Mouse (Mus musculus) hindbrain, embryonic 11.5 days (tissue): Measurements from ENCODE around the gene Abcb10. TPM values are rescaled to one million over a fixed set of nuclear protein-coding genes. Genes with fewer than 3 reads are reported as not detected.

Experiments
- ATAC-seq: fragments of 200-750 bp; cut with Nextera tagmentation; 2 replicates; pipeline ENCODE4 v1.8.0; 2017; ENCODE audit warnings: mild to moderate bottlenecking, moderate TSS enrichment, moderate library complexity; ENCODE audit not compliant: low FRiP score
- DNase-seq: peaks from one replicate; pipeline ENCODE4 v3.0.0-alpha.2; 2015; ENCODE audit warnings: low spot score
- H3K27ac ChIP-seq: fragments of 300-500 bp; sonication (generic); 2 replicates; pipeline ENCODE4 v1.5.1; 2014; ENCODE audit warnings: mild to moderate bottlenecking, low read depth, low read length
- H3K27me3 ChIP-seq: fragments of 300-500 bp; sonication (generic); 2 replicates; pipeline ENCODE4 v1.6.1; 2014; ENCODE audit warnings: mild to moderate bottlenecking, low read length, moderate library complexity, mixed read lengths; ENCODE audit not compliant: control insufficient read depth, insufficient read depth
- H3K36me3 ChIP-seq: fragments of 300-500 bp; sonication (generic); 2 replicates; pipeline ENCODE4 v1.6.1; 2014; ENCODE audit warnings: mild to moderate bottlenecking, low read length, moderate library complexity, mixed read lengths; ENCODE audit not compliant: control insufficient read depth, insufficient read depth
- H3K4me1 ChIP-seq: fragments of 300-500 bp; sonication (generic); replicated peaks from 2 replicates; pipeline ENCODE4 v1.6.1; 2014; ENCODE audit warnings: low read length, mixed read lengths; ENCODE audit not compliant: control insufficient read depth, insufficient read depth
- H3K4me2 ChIP-seq: fragments of 300-500 bp; sonication (generic); replicated peaks from 2 replicates; pipeline ENCODE4 v1.6.1; 2014; ENCODE audit warnings: mild to moderate bottlenecking, low read depth, low read length
- H3K4me3 ChIP-seq: fragments of 300-500 bp; sonication (generic); 2 replicates; pipeline ENCODE4 v1.5.1; 2014; ENCODE audit warnings: low read depth, low read length
- H3K9ac ChIP-seq: fragments of 300-500 bp; sonication (generic); 2 replicates; pipeline ENCODE4 v1.6.1; 2014; ENCODE audit warnings: low read depth, low read length
- H3K9me3 ChIP-seq: fragments of 300-500 bp; sonication (generic); 2 replicates; pipeline ENCODE4 v1.6.1; 2016; ENCODE audit warnings: low read length; ENCODE audit not compliant: control insufficient read depth
- WGBS: fragments of 180-500 bp; shearing (Covaris S2); extraction: QIAGEN DNeasy Blood & Tissue Kit; methylation state at CpG from one replicate; pipeline ENCODE4 v1.1.7; 2014; 5-methylcytosine and 5-hydroxymethylcytosine counted together
- polyA plus RNA-seq: library from polyadenylated mRNA; unstranded; fragments of >200 nt; fragmentation: Nextera tagmentation; extraction: Ambion mirVana; gene quantifications from 2 replicates; pipeline ENCODE4 v1.2.1, GENCODE M21; 2014

Gene Abcb10
- polyA plus RNA-seq, 1 experiment from 2014 or later = 18.3 TPM

GRCm38 (mm10) chr8:124011989-124012586 lies 29.2 kb upstream of the Abcb10 start:
- Histone ChIP-seq H3K9me3 (no peaks in the 10 kb centered on the region), H3K27ac (no peak overlapping the region), H3K9ac (no peak overlapping the region), H3K4me2 (no peak overlapping the region), H3K4me3 (no peak overlapping the region), H3K4me1 (no peaks in the 10 kb centered on the region), H3K27me3 (no peaks in the 10 kb centered on the region), H3K36me3 (no peaks in the 10 kb centered on the region)
- no peak for DNase-seq
- ATAC-seq = no peak
- 94% methylated on average over 3 of the region's 3 CpGs for WGBS

GRCm38 (mm10) chr8:124011580-124011979 lies 28.7 kb upstream of the Abcb10 start:
- H3K36me3 ChIP-seq = no peaks in the 10 kb centered on the region
- no peak for DNase-seq
- H3K27ac ChIP-seq = no peak overlapping the region
- no peaks in the 10 kb centered on the region for H3K9me3 ChIP-seq
- no peak overlapping the region for H3K4me3 ChIP-seq
- no peak for ATAC-seq
- H3K4me1 ChIP-seq = no peaks in the 10 kb centered on the region
- H3K27me3 ChIP-seq = no peaks in the 10 kb centered on the region
- no peak overlapping the region for H3K4me2 ChIP-seq
- no peak overlapping the region for H3K9ac ChIP-seq
- 89% methylated on average over 3 of the region's 3 CpGs for WGBS

- no peaks in the 10 kb centered on the region for H3K9me3 ChIP-seq
- H3K4me3 ChIP-seq = no peak overlapping the region
- no peak overlapping the region for H3K4me2 ChIP-seq
- DNase-seq (no peak), ATAC-seq (no peak)
- H3K9ac ChIP-seq = no peak overlapping the region
- H3K4me1 ChIP-seq = no peaks in the 10 kb centered on the region
- H3K36me3 ChIP-seq = no peaks in the 10 kb centered on the region
- H3K27ac ChIP-seq = no peak overlapping the region
- H3K27me3 ChIP-seq = no peaks in the 10 kb centered on the region
- 90% methylated on average over 6 of the region's 6 CpGs for WGBS
Measured at GRCm38 (mm10) chr8:124007829-124008228, 24.9 kb upstream of the Abcb10 start.

- Histone ChIP-seq H3K36me3 (0 out of 2 replicates have a peak, but pooled peaks cover 2% of the 10 kb centered on the region), H3K4me2 (no peak overlapping the region), H3K4me1 (no peaks in the 10 kb centered on the region), H3K27ac (no peak overlapping the region), H3K27me3 (no peaks in the 10 kb centered on the region), H3K9ac (no peak overlapping the region), H3K4me3 (no peak overlapping the region), H3K9me3 (no peaks in the 10 kb centered on the region)
- DNase-seq = no peak
- 92% methylated on average over 10 of the region's 10 CpGs for WGBS
- no peak for ATAC-seq
Measured at GRCm38 (mm10) chr8:124002546-124003108, 19.7 kb upstream of the Abcb10 start.

GRCm38 (mm10) chr8:123999568-123999967 lies 16.6 kb upstream of the Abcb10 start:
- no peak overlapping the region for H3K9ac ChIP-seq
- 0 out of 2 replicates have a peak, but pooled peaks cover 4% of the 10 kb centered on the region for H3K36me3 ChIP-seq
- no peak overlapping the region for H3K4me3 ChIP-seq
- ATAC-seq (no peak), DNase-seq (no peak)
- H3K4me1 ChIP-seq = no peaks in the 10 kb centered on the region
- no peaks in the 10 kb centered on the region for H3K9me3 ChIP-seq
- no peak overlapping the region for H3K4me2 ChIP-seq
- no peaks in the 10 kb centered on the region for H3K27me3 ChIP-seq
- WGBS = 87% methylated on average over 2 of the region's 2 CpGs
- H3K27ac ChIP-seq = no peak overlapping the region

GRCm38 (mm10) chr8:123993997-123994396 lies 11.1 kb upstream of the Abcb10 start:
- ATAC-seq (no peak), DNase-seq (no peak)
- H3K27ac ChIP-seq = no peak overlapping the region
- H3K9me3 ChIP-seq = no peaks in the 10 kb centered on the region
- H3K27me3 ChIP-seq = no peaks in the 10 kb centered on the region
- no peaks in the 10 kb centered on the region for H3K4me1 ChIP-seq
- 94% methylated on average over 3 of the region's 3 CpGs for WGBS
- no peak overlapping the region for H3K9ac ChIP-seq
- no peak overlapping the region for H3K4me2 ChIP-seq
- H3K4me3 ChIP-seq = no peak overlapping the region
- 0 out of 2 replicates have a peak, but pooled peaks cover 2% of the 10 kb centered on the region for H3K36me3 ChIP-seq

GRCm38 (mm10) chr8:123993597-123993996 lies 10.7 kb upstream of the Abcb10 start:
- Histone ChIP-seq H3K36me3 (0 out of 2 replicates have a peak, but pooled peaks cover 2% of the 10 kb centered on the region), H3K27me3 (no peaks in the 10 kb centered on the region), H3K9me3 (no peaks in the 10 kb centered on the region), H3K27ac (no peak overlapping the region), H3K4me3 (no peak overlapping the region), H3K4me2 (no peak overlapping the region), H3K4me1 (no peaks in the 10 kb centered on the region), H3K9ac (no peak overlapping the region)
- DNase-seq (no peak), ATAC-seq (no peak)
- 89% methylated on average over 5 of the region's 5 CpGs for WGBS

- Histone ChIP-seq H3K9me3 (no peaks in the 10 kb centered on the region), H3K27me3 (no peaks in the 10 kb centered on the region), H3K9ac (no peak overlapping the region), H3K27ac (no peak overlapping the region), H3K36me3 (0 out of 2 replicates have a peak, but pooled peaks cover 2% of the 10 kb centered on the region), H3K4me3 (no peak overlapping the region), H3K4me1 (no peaks in the 10 kb centered on the region), H3K4me2 (no peak overlapping the region)
- DNase-seq = no peak
- ATAC-seq = no peak
- 86% methylated on average over 8 of the region's 8 CpGs for WGBS
Measured at GRCm38 (mm10) chr8:123992587-123992986, 9.7 kb upstream of the Abcb10 start.
